Mouse (Mus musculus): ENCODE data around the gene Rnh1. TPM values are rescaled to one million over a fixed set of nuclear protein-coding genes. Genes with fewer than 3 reads are reported as not detected.

Rnh1 gene
- polyA plus RNA-seq, 1 experiment from 2014 or later = 64.3 TPM

DNA sequence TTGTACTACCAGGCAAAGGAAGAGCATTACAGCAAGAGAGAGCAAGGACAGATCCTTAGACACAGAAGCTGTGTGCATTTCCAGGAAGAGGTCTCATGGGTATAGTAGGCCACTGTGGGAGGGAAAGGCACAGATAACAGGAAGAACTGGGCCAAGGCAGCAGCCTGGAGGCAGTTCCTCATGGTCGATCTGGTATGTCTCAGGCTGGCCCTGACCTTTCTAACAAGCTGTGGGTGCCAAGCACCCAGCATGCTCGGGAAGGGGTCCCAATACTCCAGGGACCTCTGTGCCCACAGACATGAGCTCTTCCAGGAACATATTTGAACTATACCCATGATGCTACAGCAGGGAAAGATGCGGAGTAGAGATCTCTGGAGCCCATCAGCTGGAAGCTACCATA is 31.9 kb upstream of the Rnh1 start:
- Histone ChIP-seq H3K27me3 (no peaks in the 10 kb centered on the region), H3K9ac (no peak overlapping the region), H3K4me2 (no peak overlapping the region), H3K36me3 (replicated peaks) (no peaks in the 10 kb centered on the region), H3K4me3 (replicated peaks) (no peak overlapping the region), H3K27ac (replicated peaks) (peak overlapping the region; percentile 34; the same call in 1 of the 2 replicates), H3K9me3 (replicated peaks) (no peaks in the 10 kb centered on the region), H3K4me1 (replicated peaks) (peaks cover 68% of the 10 kb centered on the region)
- WGBS (ENCODE audit: insufficient replicate concordance) = 57% methylated on average over 3 of the region's 3 CpGs
- no peak for ATAC-seq (ENCODE audit: insufficient read depth)

DNA sequence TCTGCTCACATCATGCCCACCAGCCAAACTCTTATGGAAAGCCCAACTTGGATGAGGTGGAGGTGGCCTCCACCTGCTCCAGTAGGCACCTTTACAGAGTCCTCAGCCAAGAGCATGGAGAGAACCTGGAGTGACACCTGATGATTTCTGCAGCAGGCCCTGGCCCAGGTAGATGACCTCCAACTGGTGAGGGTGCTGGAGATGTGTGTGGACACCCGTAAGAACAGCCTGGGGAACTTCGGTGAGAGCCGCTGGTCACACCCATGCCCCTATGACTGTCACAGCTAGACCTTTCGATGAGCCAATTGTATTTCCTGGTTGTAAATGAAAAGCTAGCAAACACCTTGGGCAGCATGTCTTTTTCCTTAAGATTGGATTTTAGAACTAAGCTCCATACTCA is 25.5 kb upstream of the Rnh1 start:
- H3K9me3 ChIP-seq (replicated peaks) = no peaks in the 10 kb centered on the region
- H3K27me3 ChIP-seq = no peaks in the 10 kb centered on the region
- peak overlapping the region; percentile 96 for H3K4me2 ChIP-seq
- H3K36me3 ChIP-seq (replicated peaks) = no peaks in the 10 kb centered on the region; the same call in 1 of the 2 replicates
- H3K9ac ChIP-seq = 0 out of 2 replicates have a peak overlapping the region, but pooled peaks have one; percentile 17
- H3K27ac ChIP-seq (replicated peaks) = peak overlapping the region; percentile 94; the same call in 1 of the 2 replicates
- H3K4me3 ChIP-seq (replicated peaks) = no peak overlapping the region; the same call in 1 of the 2 replicates
- ATAC-seq (ENCODE audit: insufficient read depth) = no peak
- 84% methylated on average over 4 of the region's 4 CpGs for WGBS (ENCODE audit: insufficient replicate concordance)
- H3K4me1 ChIP-seq (replicated peaks) = peaks cover 70% of the 10 kb centered on the region

DNA sequence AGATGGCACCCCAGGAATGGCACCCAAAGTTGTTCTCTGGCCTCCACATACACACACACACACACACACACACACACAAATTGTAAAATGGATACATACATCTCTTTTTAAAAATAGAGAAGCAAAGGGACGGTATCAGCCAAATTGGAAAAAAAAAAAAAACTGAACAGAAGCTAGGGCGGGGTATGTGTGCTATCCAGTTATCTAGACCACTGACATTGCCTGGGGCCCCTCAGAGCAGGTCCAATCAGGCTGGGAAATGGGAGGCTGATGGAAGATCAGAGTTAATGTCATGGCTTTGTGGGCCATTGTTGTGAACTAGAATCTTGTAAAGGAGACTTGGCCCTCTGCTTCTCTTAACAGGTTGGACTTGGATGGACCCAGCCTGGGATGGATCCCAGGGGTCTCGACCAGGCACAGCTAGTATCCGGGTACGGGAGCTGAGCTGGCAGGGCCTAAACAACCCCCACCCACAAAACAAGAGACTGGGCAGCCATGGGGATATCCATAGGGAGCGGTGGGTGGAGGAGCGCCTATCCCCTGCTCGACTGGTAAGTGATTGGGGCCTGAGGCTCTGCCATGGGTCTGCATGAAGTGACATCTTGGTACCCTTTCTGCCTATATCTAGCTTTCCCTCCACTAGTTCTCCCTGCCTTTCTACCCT is 24.1 kb upstream of the Rnh1 start:
- Histone ChIP-seq H3K27ac (replicated peaks) (peak overlapping the region; percentile 94), H3K4me1 (replicated peaks) (peaks cover 84% of the 10 kb centered on the region), H3K4me3 (replicated peaks) (peak overlapping the region; percentile 33), H3K36me3 (replicated peaks) (peaks cover 10% of the 10 kb centered on the region), H3K9me3 (replicated peaks) (no peaks in the 10 kb centered on the region), H3K27me3 (no peaks in the 10 kb centered on the region), H3K4me2 (peak overlapping the region; percentile 96), H3K9ac (peak overlapping the region; percentile 28)
- ATAC-seq (ENCODE audit: insufficient read depth) = no peak
- 54% methylated on average over 8 of the region's 8 CpGs for WGBS (ENCODE audit: insufficient replicate concordance)

DNA sequence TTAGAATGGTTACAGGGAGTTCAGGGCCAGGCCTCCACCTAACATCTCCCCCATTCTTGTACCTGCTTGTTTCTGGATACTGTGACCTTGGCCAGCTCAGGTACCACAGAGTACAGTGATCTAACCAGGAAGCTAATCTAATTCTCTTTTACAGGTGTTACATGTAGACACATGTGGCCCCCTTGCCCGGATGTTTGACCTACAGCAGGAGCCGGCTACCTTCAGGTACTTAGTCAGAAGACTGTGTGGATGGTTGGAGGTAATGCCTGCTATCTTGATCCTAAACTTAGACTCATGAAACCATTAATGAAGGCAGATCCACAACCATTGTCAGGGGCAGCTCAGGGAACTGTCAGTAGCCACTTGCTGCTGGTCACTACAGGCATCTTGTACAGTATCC is 23.1 kb upstream of the Rnh1 start:
- peak overlapping the region; percentile 94 for H3K27ac ChIP-seq (replicated peaks)

DNA sequence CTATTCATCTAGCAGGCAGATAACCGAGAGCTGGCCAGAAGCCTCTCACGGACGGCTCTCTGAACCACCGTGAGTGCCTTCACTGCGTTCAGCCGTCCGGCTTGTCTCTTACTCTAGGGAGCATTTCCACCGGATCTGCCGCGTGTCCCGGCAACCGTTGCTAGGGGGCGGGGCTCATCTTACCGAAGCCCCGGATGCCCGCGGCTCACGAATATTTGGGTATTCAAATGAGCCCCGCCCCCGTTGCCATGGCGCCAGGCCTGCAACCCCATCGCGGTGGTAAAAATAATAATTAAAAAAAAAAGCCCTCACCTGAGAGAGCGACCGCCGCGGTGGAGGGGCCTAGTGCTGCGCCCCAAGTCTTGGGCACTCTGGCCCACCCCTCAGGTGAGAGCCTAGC is 22.2 kb upstream of the Rnh1 start:
- WGBS (ENCODE audit: insufficient replicate concordance) = under 1% methylated on average over 28 of the region's 28 CpGs

More for the DNA sequence above, 23.1 kb upstream of the Rnh1 start:
- peaks cover 85% of the 10 kb centered on the region for H3K4me1 ChIP-seq (replicated peaks)
- 84% methylated on average over 2 of the region's 2 CpGs for WGBS (ENCODE audit: insufficient replicate concordance)
- 0 out of 2 replicates have a peak overlapping the region, but pooled peaks have one; percentile 23 for H3K9ac ChIP-seq
- peak overlapping the region; percentile 96 for H3K4me2 ChIP-seq
- H3K36me3 ChIP-seq (replicated peaks) = peaks cover 20% of the 10 kb centered on the region
- ATAC-seq (ENCODE audit: insufficient read depth) = no peak
- H3K9me3 ChIP-seq (replicated peaks) = no peaks in the 10 kb centered on the region
- H3K27me3 ChIP-seq = no peaks in the 10 kb centered on the region
- H3K4me3 ChIP-seq (replicated peaks) = no peak overlapping the region

DNA sequence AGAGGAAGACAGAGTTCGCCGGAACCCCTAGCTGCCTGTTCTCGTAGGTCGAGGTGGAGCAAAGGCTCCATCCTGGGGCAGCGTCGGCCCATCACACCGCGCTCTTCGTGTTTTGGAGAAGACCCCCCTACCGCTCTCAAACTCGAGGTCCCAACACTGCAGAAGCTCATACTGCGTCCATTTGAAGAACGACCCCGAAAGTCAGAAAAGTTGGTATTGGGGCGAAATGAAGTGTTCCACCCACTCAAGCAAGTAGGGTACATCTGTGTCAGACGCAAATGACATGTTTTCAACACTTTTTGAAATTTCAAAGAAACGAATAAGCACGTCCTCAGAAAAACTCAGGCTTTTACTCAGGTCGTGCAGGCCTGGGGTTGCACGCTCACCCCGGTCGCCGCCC is 21.8 kb upstream of the Rnh1 start:
- Histone ChIP-seq H3K4me1 (replicated peaks) (peaks cover 77% of the 10 kb centered on the region), H3K27me3 (no peaks in the 10 kb centered on the region), H3K9ac (peak overlapping the region; percentile 78), H3K36me3 (replicated peaks) (peaks cover 33% of the 10 kb centered on the region), H3K4me3 (replicated peaks) (peak overlapping the region; percentile 91), H3K4me2 (peak overlapping the region; percentile 96), H3K27ac (replicated peaks) (peak overlapping the region; percentile 94), H3K9me3 (replicated peaks) (no peaks in the 10 kb centered on the region)
- ATAC-seq (ENCODE audit: insufficient read depth) = no peak
- under 1% methylated on average over 23 of the region's 23 CpGs for WGBS (ENCODE audit: insufficient replicate concordance)

More for the DNA sequence above, 22.2 kb upstream of the Rnh1 start:
- H3K36me3 ChIP-seq (replicated peaks) = peaks cover 29% of the 10 kb centered on the region
- peak overlapping the region; percentile 91 for H3K4me3 ChIP-seq (replicated peaks)
- H3K27ac ChIP-seq (replicated peaks) = peak overlapping the region; percentile 94
- H3K9me3 ChIP-seq (replicated peaks) = no peaks in the 10 kb centered on the region
- H3K4me2 ChIP-seq = peak overlapping the region; percentile 96
- peaks cover 82% of the 10 kb centered on the region for H3K4me1 ChIP-seq (replicated peaks)
- H3K27me3 ChIP-seq = no peaks in the 10 kb centered on the region
- peak overlapping the region; percentile 78 for H3K9ac ChIP-seq
- ATAC-seq (ENCODE audit: insufficient read depth) = 0 out of 2 replicates have a peak, but pooled peaks have one; percentile 6

DNA sequence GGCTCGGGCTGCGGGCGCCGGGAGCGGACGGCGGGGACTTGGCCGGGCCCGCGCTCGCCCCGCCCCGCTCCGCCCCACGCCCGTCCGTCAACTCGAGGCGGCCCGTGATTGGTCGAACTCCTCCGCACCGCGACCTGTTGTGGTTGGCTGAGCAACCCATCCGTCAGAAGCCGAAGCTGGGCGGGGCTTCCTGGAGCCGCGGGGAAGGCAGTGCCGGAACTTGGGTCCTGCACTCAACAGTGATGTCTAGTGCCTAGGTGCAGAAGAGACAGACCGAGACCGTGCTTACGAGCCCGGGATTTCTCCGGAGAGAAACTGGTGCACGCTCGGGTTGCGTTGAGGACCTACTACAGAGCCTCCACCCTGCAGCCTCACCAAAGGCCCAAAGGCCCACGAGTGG is 21.3 kb upstream of the Rnh1 start, which contains the start of the genes Hras and Lrrc56:
TSS of gene Hras (minus strand) at position 58 of the 400 bp plus-strand sequence.
TSS of gene Lrrc56 (plus strand) at position 210 of the 400 bp plus-strand sequence.
- Histone ChIP-seq H3K27ac (replicated peaks) (peak within 1 kb of the TSS; percentile 94), H3K9ac (peak within 1 kb of the TSS; percentile 99), H3K4me3 (replicated peaks) (peak within 1 kb of the TSS; percentile 91), H3K4me1 (replicated peaks) (peaks cover 73% of the 10 kb centered on the region), H3K9me3 (replicated peaks) (no peaks in the 10 kb centered on the region), H3K4me2 (peak within 1 kb of the TSS; percentile 96), H3K27me3 (no peaks in the 10 kb centered on the region), H3K36me3 (replicated peaks) (peaks cover 38% of the 10 kb centered on the region)
- under 1% methylated on average over 31 of the region's 39 CpGs for WGBS (ENCODE audit: insufficient replicate concordance)
- peak; percentile 91 for ATAC-seq (ENCODE audit: insufficient read depth)

DNA sequence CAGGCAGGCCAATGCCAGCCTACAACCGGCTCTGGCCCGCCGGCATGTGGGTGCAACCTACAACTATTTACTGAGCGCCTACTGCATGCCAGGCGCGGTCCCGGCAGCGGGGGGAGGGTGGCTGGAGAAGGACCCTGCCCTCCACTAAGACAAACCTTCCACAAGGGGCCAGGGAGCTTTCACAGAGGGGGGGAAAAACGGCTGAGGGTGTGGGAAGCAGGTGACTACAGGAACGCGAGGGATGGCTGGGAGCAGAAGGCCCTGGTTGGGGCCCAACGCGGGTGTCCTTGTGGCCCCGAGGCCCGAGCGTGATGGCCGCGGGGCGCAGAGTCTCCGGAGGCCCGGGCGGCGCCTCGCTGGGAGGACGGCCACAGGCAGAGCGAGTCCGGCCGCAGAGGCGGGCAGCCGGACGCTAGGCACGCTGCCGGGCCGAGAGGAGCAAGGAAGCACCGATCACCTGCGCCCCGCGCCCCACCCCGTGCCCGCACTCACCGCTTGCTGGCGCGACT is 20.7 kb upstream of the Rnh1 start:
- Histone ChIP-seq H3K27me3 (no peaks in the 10 kb centered on the region), H3K9ac (peak overlapping the region; percentile 99), H3K36me3 (replicated peaks) (peaks cover 40% of the 10 kb centered on the region), H3K4me1 (replicated peaks) (peaks cover 67% of the 10 kb centered on the region), H3K4me2 (peak overlapping the region; percentile 96), H3K9me3 (replicated peaks) (no peaks in the 10 kb centered on the region), H3K4me3 (replicated peaks) (peak overlapping the region; percentile 91), H3K27ac (replicated peaks) (peak overlapping the region; percentile 91)
- ATAC-seq (ENCODE audit: insufficient read depth) = peak; percentile 35
- WGBS (ENCODE audit: insufficient replicate concordance) = 1% methylated on average over 43 of the region's 43 CpGs

DNA sequence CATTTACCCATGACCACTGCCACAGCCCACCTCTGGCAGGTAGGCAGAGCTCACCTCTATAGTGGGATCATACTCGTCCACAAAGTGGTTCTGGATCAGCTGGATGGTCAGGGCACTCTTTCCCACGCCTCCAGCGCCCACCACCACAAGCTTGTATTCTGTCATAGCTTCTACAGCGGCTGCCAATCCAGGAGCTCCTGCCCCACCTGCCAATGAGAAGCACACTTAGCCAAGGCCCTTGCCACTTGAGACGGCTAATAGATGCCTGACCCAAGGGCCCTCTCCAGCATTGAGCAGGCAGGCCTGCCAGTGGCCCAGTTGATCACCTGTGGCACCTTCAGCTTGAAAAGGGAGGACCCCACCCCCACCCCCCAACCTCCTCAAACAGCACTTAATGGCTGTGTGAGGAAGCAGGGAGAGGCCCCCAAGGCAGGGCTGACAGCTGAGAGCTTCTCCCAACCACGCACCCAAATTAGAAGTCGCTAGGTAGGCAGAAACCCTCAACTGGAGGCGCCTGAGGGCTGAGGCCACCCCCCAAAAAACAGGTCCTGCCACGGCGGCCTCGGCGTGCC is 20.2 kb upstream of the Rnh1 start:
- peaks cover 62% of the 10 kb centered on the region for H3K4me1 ChIP-seq (replicated peaks)
- no peaks in the 10 kb centered on the region for H3K27me3 ChIP-seq
- H3K27ac ChIP-seq (replicated peaks) = peak overlapping the region; percentile 91
- ATAC-seq (ENCODE audit: insufficient read depth) = no peak
- peak overlapping the region; percentile 91 for H3K4me3 ChIP-seq (replicated peaks)
- H3K36me3 ChIP-seq (replicated peaks) = peaks cover 40% of the 10 kb centered on the region
- WGBS (ENCODE audit: insufficient replicate concordance) = 20% methylated on average over 12 of the region's 12 CpGs
- peak overlapping the region; percentile 99 for H3K9ac ChIP-seq
- H3K4me2 ChIP-seq = peak overlapping the region; percentile 96
- H3K9me3 ChIP-seq (replicated peaks) = no peaks in the 10 kb centered on the region

DNA sequence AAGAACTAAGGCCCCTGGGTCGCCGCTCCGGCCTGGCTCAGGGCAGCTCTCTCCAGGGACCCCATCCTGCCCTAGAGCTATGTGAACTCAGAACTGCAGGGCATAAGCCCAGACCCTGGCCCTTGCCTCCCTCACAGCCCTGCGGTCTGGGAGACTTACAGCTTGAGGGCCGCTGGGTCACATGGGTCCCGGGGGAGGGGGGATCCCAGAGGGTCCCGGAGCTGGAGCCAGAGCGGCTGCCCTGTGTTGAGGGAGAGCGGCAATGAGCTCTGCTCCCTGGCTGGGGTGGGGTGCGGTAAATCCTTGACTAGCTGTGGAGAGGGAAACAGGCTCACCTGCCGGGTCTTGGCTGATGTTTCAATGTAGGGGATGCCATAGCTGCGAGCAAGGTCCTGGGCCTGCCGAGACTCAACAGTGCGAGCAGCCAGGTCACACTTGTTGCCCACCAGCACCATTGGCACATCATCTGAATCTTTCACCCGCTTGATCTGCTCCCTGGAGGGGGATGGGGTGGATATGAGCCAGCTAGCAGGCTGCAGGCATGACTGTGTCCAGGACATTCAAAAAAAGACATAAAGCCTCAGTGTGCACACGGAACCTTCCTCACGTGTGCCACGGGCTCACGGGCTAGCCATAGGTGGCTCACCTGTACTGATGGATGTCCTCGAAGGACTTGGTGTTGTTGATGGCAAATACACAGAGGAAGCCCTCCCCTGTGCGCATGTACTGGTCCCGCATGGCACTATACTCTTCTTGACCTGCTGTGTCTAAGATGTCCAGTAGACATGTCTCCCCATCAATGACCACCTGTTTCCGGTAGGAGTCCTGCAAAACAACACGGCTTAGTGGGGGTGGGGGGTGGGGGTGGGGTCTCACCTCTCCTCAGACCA is 19.4 kb upstream of the Rnh1 start:
- 90% methylated on average over 24 of the region's 24 CpGs for WGBS (ENCODE audit: insufficient replicate concordance)
- H3K36me3 ChIP-seq (replicated peaks) = peaks cover 40% of the 10 kb centered on the region
- no peaks in the 10 kb centered on the region for H3K27me3 ChIP-seq
- ATAC-seq (ENCODE audit: insufficient read depth) = no peak
- H3K9me3 ChIP-seq (replicated peaks) = no peaks in the 10 kb centered on the region
- H3K4me2 ChIP-seq = peak overlapping the region; percentile 96
- H3K4me3 ChIP-seq (replicated peaks) = peak overlapping the region; percentile 91
- peak overlapping the region; percentile 99 for H3K9ac ChIP-seq
- H3K27ac ChIP-seq (replicated peaks) = 0 out of 2 replicates have a peak overlapping the region, but pooled peaks have one; percentile 91
- peaks cover 54% of the 10 kb centered on the region for H3K4me1 ChIP-seq (replicated peaks)
